Mouse (Mus musculus): ENCODE results near the gene Il1rap. TPM values are rescaled to one million over a fixed set of nuclear protein-coding genes. Genes with fewer than 3 reads are reported as not detected.

Gene Il1rap
- 15.3 TPM for polyA plus RNA-seq (2017; shearing (Covaris generic))

GRCm38 (mm10) chr16:26581048-26581912 is at the start of gene Il1rap:
Gene Il1rap, plus strand, starts transcription at chr16:26581704.

Other genes starting within 250 kb of the Il1rap start
- gene Cldn1, start 209.9 kb upstream of the Il1rap start, polyA plus RNA-seq (2017; shearing (Covaris generic)): not detected
- gene Cldn16, start 118.6 kb upstream of the Il1rap start, polyA plus RNA-seq (2017; shearing (Covaris generic)): not detected
- not detected for gene Tmem207, start 54.9 kb upstream of the Il1rap start, polyA plus RNA-seq (2017; shearing (Covaris generic))

All from effector memory CD4-positive, alpha-beta T cell, adult 7 months (primary cell).